Mouse (Mus musculus) hindbrain, embryonic 14.5 days (tissue): ENCODE results near the gene Dhx8. TPM values are rescaled to one million over a fixed set of nuclear protein-coding genes. Genes with fewer than 3 reads are reported as not detected.

Experiments
- ATAC-seq: fragments of 200-750 bp; cut with Nextera tagmentation; 2 replicates; pipeline ENCODE4 v1.8.0; 2017; ENCODE audit warnings: moderate number of reproducible peaks, mild to moderate bottlenecking, moderate TSS enrichment, moderate library complexity; ENCODE audit not compliant: low FRiP score
- DNase-seq: peaks from one replicate; pipeline ENCODE4 v3.0.0-alpha.2; 2015; ENCODE audit warnings: low spot score
- H3K27ac ChIP-seq: fragments of 300-500 bp; sonication (generic); 2 replicates; pipeline ENCODE4 v1.5.1; 2014; ENCODE audit warnings: mild to moderate bottlenecking, moderate library complexity
- H3K27me3 ChIP-seq: fragments of 300-500 bp; sonication (generic); 2 replicates; pipeline ENCODE4 v1.6.1; 2014; ENCODE audit warnings: mild to moderate bottlenecking, low read length, mixed read lengths; ENCODE audit not compliant: control insufficient read depth, insufficient read depth
- H3K36me3 ChIP-seq: fragments of 300-500 bp; sonication (generic); replicated peaks from 2 replicates; pipeline ENCODE4 v1.6.1; 2014; ENCODE audit not compliant: control insufficient read depth, insufficient read depth
- H3K4me1 ChIP-seq: fragments of 300-500 bp; sonication (generic); replicated peaks from 2 replicates; pipeline ENCODE4 v1.6.1; 2014; ENCODE audit warnings: antibody characterized with exemption, low read length, mixed read lengths; ENCODE audit not compliant: control insufficient read depth, insufficient read depth
- H3K4me2 ChIP-seq: fragments of 300-500 bp; sonication (generic); replicated peaks from 2 replicates; pipeline ENCODE4 v1.6.1; 2014; ENCODE audit warnings: mild to moderate bottlenecking, moderate library complexity
- H3K4me3 ChIP-seq: fragments of 300-500 bp; sonication (generic); replicated peaks from 2 replicates; pipeline ENCODE4 v1.5.1; 2014; ENCODE audit warnings: mild to moderate bottlenecking, low read length
- H3K9ac ChIP-seq: fragments of 300-500 bp; sonication (generic); 2 replicates; pipeline ENCODE4 v1.6.1; 2014
- H3K9me3 ChIP-seq: fragments of 300-500 bp; sonication (generic); 2 replicates; pipeline ENCODE4 v1.6.1; 2016; ENCODE audit warnings: low read length; ENCODE audit not compliant: control insufficient read depth
- WGBS: fragments of 180-500 bp; shearing (Covaris S2); extraction: QIAGEN DNeasy Blood & Tissue Kit; methylation state at CpG from one replicate; pipeline ENCODE4 v1.1.7; 2014; 5-methylcytosine and 5-hydroxymethylcytosine counted together
- polyA plus RNA-seq: library from polyadenylated mRNA; unstranded; fragments of >200 nt; fragmentation: Nextera tagmentation; extraction: Ambion mirVana; gene quantifications from 2 replicates; pipeline ENCODE4 v1.2.1, GENCODE M21; 2014

Dhx8 gene
- polyA plus RNA-seq, 1 experiment from 2014 or later = 30.5 TPM

- Histone ChIP-seq H3K4me3 (no peak overlapping the region), H3K27me3 (no peaks in the 10 kb centered on the region), H3K9me3 (no peaks in the 10 kb centered on the region), H3K4me2 (no peak overlapping the region), H3K9ac (no peak overlapping the region), H3K4me1 (no peaks in the 10 kb centered on the region), H3K36me3 (no peaks in the 10 kb centered on the region), H3K27ac (no peak overlapping the region)
- ATAC-seq (no peak), DNase-seq (no peak)
- 79% methylated on average over 8 of the region's 8 CpGs for WGBS
Measured at GRCm38 (mm10) chr11:101725043-101725442, 7.7 kb upstream of the Dhx8 start.

GRCm38 (mm10) chr11:101726765-101727164, 6.0 kb upstream of the Dhx8 start:
- no peak overlapping the region for H3K4me3 ChIP-seq
- no peaks in the 10 kb centered on the region for H3K4me1 ChIP-seq
- H3K4me2 ChIP-seq = no peak overlapping the region
- no peaks in the 10 kb centered on the region for H3K9me3 ChIP-seq
- no peaks in the 10 kb centered on the region for H3K27me3 ChIP-seq
- H3K36me3 ChIP-seq = no peaks in the 10 kb centered on the region
- ATAC-seq (no peak), DNase-seq (no peak)
- peak overlapping the region; percentile 26; the same call in 1 of the 2 replicates for H3K27ac ChIP-seq
- 0 out of 2 replicates have a peak overlapping the region, but pooled peaks have one; percentile 4 for H3K9ac ChIP-seq
- WGBS = 28% methylated on average over 2 of the region's 2 CpGs

GRCm38 (mm10) chr11:101729308-101729707, 3.4 kb upstream of the Dhx8 start:
- H3K27ac ChIP-seq = no peak overlapping the region
- no peak overlapping the region for H3K4me3 ChIP-seq
- 74% methylated on average over 3 of the region's 3 CpGs for WGBS
- H3K27me3 ChIP-seq = no peaks in the 10 kb centered on the region
- no peak overlapping the region for H3K4me2 ChIP-seq
- H3K9ac ChIP-seq = no peak overlapping the region
- ATAC-seq = no peak
- H3K4me1 ChIP-seq = peaks cover 10% of the 10 kb centered on the region
- H3K36me3 ChIP-seq = no peaks in the 10 kb centered on the region
- DNase-seq = no peak
- no peaks in the 10 kb centered on the region for H3K9me3 ChIP-seq

- no peak for ATAC-seq
Measured at GRCm38 (mm10) chr11:101733596-101733995, 877 bp downstream of the Dhx8 start.

GRCm38 (mm10) chr11:101756616-101757015, 23.9 kb downstream of the Dhx8 start:
- Histone ChIP-seq H3K4me2 (no peak overlapping the region), H3K36me3 (peaks cover 98% of the 10 kb centered on the region), H3K4me1 (no peaks in the 10 kb centered on the region), H3K4me3 (no peak overlapping the region), H3K27me3 (no peaks in the 10 kb centered on the region), H3K9me3 (no peaks in the 10 kb centered on the region), H3K9ac (no peak overlapping the region), H3K27ac (no peak overlapping the region)
- ATAC-seq (no peak), DNase-seq (no peak)
- 97% methylated on average over 8 of the region's 8 CpGs for WGBS

More at GRCm38 (mm10) chr11:101733596-101733995, 877 bp downstream of the Dhx8 start:
- Histone ChIP-seq H3K9me3 (no peaks in the 10 kb centered on the region), H3K36me3 (peaks cover 41% of the 10 kb centered on the region), H3K9ac (peak overlapping the region; percentile 83), H3K4me2 (peak overlapping the region; percentile 87), H3K27ac (0 out of 2 replicates have a peak overlapping the region, but pooled peaks have one; percentile 27), H3K4me3 (peak overlapping the region; percentile 84), H3K27me3 (no peaks in the 10 kb centered on the region), H3K4me1 (peaks cover 10% of the 10 kb centered on the region)
- DNase-seq = no peak
- WGBS = 40% methylated on average over 9 of the region's 9 CpGs

- no peak overlapping the region for H3K27ac ChIP-seq
- H3K4me3 ChIP-seq = no peak overlapping the region
- 86% methylated on average over 8 of the region's 8 CpGs for WGBS
- no peak overlapping the region for H3K4me2 ChIP-seq
- no peaks in the 10 kb centered on the region for H3K4me1 ChIP-seq
- H3K36me3 ChIP-seq = peaks cover 97% of the 10 kb centered on the region
- no peaks in the 10 kb centered on the region for H3K9me3 ChIP-seq
- DNase-seq (no peak), ATAC-seq (no peak)
- H3K9ac ChIP-seq = no peak overlapping the region
- no peaks in the 10 kb centered on the region for H3K27me3 ChIP-seq
Measured at GRCm38 (mm10) chr11:101757366-101757765, 24.6 kb downstream of the Dhx8 start.

GRCm38 (mm10) chr11:101758431-101758830, 25.7 kb downstream of the Dhx8 start:
- Histone ChIP-seq H3K4me1 (no peaks in the 10 kb centered on the region), H3K9me3 (no peaks in the 10 kb centered on the region), H3K36me3 (peaks cover 95% of the 10 kb centered on the region), H3K27ac (no peak overlapping the region), H3K4me2 (no peak overlapping the region), H3K4me3 (no peak overlapping the region), H3K27me3 (no peaks in the 10 kb centered on the region), H3K9ac (no peak overlapping the region)
- no peak for DNase-seq
- ATAC-seq = no peak
- whole genome bisulfite sequencing = 68% methylated on average over 5 of the region's 5 CpGs

- no peaks in the 10 kb centered on the region for H3K27me3 ChIP-seq
- 98% methylated on average over 3 of the region's 3 CpGs for WGBS
- no peak overlapping the region for H3K9ac ChIP-seq
- H3K4me1 ChIP-seq = no peaks in the 10 kb centered on the region
- no peak overlapping the region for H3K27ac ChIP-seq
- no peaks in the 10 kb centered on the region for H3K9me3 ChIP-seq
- no peak overlapping the region for H3K4me3 ChIP-seq
- H3K4me2 ChIP-seq = no peak overlapping the region
- H3K36me3 ChIP-seq = peaks cover 95% of the 10 kb centered on the region
- DNase-seq (no peak), ATAC-seq (no peak)
Measured at GRCm38 (mm10) chr11:101759530-101759929, 26.8 kb downstream of the Dhx8 start.

GRCm38 (mm10) chr11:101763723-101764122, 31.0 kb downstream of the Dhx8 start:
- ATAC-seq = no peak
- Histone ChIP-seq H3K9ac (no peak overlapping the region), H3K27me3 (no peaks in the 10 kb centered on the region), H3K36me3 (peaks cover 93% of the 10 kb centered on the region), H3K4me1 (no peaks in the 10 kb centered on the region), H3K4me2 (no peak overlapping the region), H3K9me3 (no peaks in the 10 kb centered on the region), H3K4me3 (no peak overlapping the region), H3K27ac (no peak overlapping the region)
- DNase-seq = peak; percentile 85
- 57% methylated on average over 7 of the region's 7 CpGs for WGBS

- Histone ChIP-seq H3K36me3 (peaks cover 93% of the 10 kb centered on the region), H3K4me3 (no peak overlapping the region), H3K9ac (no peak overlapping the region), H3K4me1 (no peaks in the 10 kb centered on the region), H3K27me3 (no peaks in the 10 kb centered on the region), H3K9me3 (no peaks in the 10 kb centered on the region), H3K4me2 (no peak overlapping the region), H3K27ac (no peak overlapping the region)
- DNase-seq = no peak
- no peak for ATAC-seq
- WGBS = 93% methylated on average over 8 of the region's 8 CpGs
Measured at GRCm38 (mm10) chr11:101764546-101764945, 31.8 kb downstream of the Dhx8 start.
